Mouse (Mus musculus) heart, embryonic 16.5 days (tissue): ENCODE measurements around the gene Msh6. TPM values are rescaled to one million over a fixed set of nuclear protein-coding genes. Genes with fewer than 3 reads are reported as not detected.
"Not testable (repeated sequence)": the region's sequence is repeated elsewhere in the genome, so short reads cannot be mapped to it uniquely, and the experiment has no call there.

Experiments used
- ATAC-seq: fragments of 200-750 bp; cut with Nextera tagmentation; replicated peaks from 2 replicates; pipeline ENCODE4 v1.8.0; 2017; ENCODE audit warnings: moderate number of reproducible peaks; ENCODE audit not compliant: insufficient read depth, low FRiP score; ENCODE audit errors: extremely low read depth
- H3K27ac ChIP-seq: fragments of 300-500 bp; sonication (generic); 2 replicates; pipeline ENCODE4 v1.5.1; 2014; ENCODE audit warnings: mild to moderate bottlenecking, low read length, control low read depth, moderate library complexity
- H3K27me3 ChIP-seq: fragments of 300-500 bp; sonication (generic); 2 replicates; pipeline ENCODE4 v1.6.1; 2014; ENCODE audit warnings: low read length, mixed read lengths; ENCODE audit not compliant: control insufficient read depth, insufficient read depth
- H3K36me3 ChIP-seq: fragments of 300-500 bp; sonication (generic); 2 replicates; pipeline ENCODE4 v1.6.1; 2014; ENCODE audit not compliant: control insufficient read depth, insufficient read depth
- H3K4me1 ChIP-seq: fragments of 300-500 bp; sonication (generic); 2 replicates; pipeline ENCODE4 v1.6.1; 2014; ENCODE audit warnings: low read length, mixed read lengths; ENCODE audit not compliant: control insufficient read depth, insufficient read depth
- H3K4me2 ChIP-seq: fragments of 300-500 bp; sonication (generic); 2 replicates; pipeline ENCODE4 v1.6.1; 2014; ENCODE audit warnings: low read depth, mild to moderate bottlenecking, control low read depth, low read length
- H3K4me3 ChIP-seq: fragments of 300-500 bp; sonication (generic); 2 replicates; pipeline ENCODE4 v1.5.1; 2014; ENCODE audit warnings: mild to moderate bottlenecking, control low read depth, low read length
- H3K9ac ChIP-seq: fragments of 300-500 bp; sonication (generic); 2 replicates; pipeline ENCODE4 v1.6.1; 2014; ENCODE audit warnings: low read length, control low read depth
- H3K9me3 ChIP-seq: fragments of 300-500 bp; sonication (generic); replicated peaks from 2 replicates; pipeline ENCODE4 v1.6.1; 2016; ENCODE audit warnings: low read length; ENCODE audit not compliant: control insufficient read depth
- WGBS: fragments of 180-500 bp; shearing (Covaris S2); extraction: QIAGEN DNeasy Blood & Tissue Kit; methylation state at CpG from one replicate; pipeline ENCODE4 v1.1.7; 2014; 5-methylcytosine and 5-hydroxymethylcytosine counted together
- polyA plus RNA-seq: library from polyadenylated mRNA; unstranded; fragments of >200 nt; fragmentation: Nextera tagmentation; extraction: Ambion mirVana; gene quantifications from 2 replicates; pipeline ENCODE4 v1.2.1, GENCODE M21; 2015

The Msh6 gene
- 26.6 and 29.2 TPM in 2 replicates for polyA plus RNA-seq

DNA sequence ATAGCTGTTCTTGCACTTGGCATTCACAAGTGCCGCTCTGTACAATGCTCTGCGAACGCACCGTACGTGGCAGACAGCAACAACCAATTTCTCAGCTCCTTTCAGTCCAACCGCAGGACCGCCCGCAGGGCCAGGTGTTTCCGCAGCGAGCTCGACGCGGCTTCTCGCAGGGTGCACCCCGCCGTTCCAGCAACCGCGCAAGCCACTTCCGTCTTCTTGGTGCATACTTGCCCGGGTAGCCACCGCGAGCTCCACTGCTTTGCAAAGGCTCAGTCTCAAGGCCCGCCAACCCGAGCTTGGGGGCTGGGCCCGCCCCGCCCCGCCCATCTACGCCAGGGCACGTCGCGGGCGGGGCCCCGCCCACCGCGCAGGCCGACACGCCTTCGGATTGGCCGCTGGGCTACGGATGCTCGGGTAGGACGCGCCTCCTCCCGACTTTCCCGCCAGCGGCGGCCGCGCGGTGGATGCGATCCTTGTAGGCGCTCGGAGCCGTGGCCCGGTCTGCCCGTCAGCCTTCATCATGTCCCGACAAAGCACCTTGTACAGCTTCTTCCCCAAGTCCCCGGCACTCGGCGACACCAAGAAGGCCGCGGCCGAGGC, at the start of gene Msh6:
Msh6 (plus strand) TSS at position 434 of the 600 bp plus-strand sequence.
- H3K4me2 ChIP-seq, result peak within 1 kb of the TSS; percentile 82
- ATAC-seq, result peak; percentile 99
- under 1% methylated on average over 63 of the region's 63 CpGs for WGBS
- H3K27ac ChIP-seq, result peak within 1 kb of the TSS; percentile 85
- no peaks in the 10 kb centered on the region for H3K36me3 ChIP-seq
- H3K4me3 ChIP-seq, result peak within 1 kb of the TSS; percentile 85
- no peaks in the 10 kb centered on the region for H3K27me3 ChIP-seq
- peak within 1 kb of the TSS; percentile 86 for H3K9ac ChIP-seq
- H3K9me3 ChIP-seq, result no peaks in the 10 kb centered on the region
- H3K4me1 ChIP-seq, result peaks cover 15% of the 10 kb centered on the region

DNA sequence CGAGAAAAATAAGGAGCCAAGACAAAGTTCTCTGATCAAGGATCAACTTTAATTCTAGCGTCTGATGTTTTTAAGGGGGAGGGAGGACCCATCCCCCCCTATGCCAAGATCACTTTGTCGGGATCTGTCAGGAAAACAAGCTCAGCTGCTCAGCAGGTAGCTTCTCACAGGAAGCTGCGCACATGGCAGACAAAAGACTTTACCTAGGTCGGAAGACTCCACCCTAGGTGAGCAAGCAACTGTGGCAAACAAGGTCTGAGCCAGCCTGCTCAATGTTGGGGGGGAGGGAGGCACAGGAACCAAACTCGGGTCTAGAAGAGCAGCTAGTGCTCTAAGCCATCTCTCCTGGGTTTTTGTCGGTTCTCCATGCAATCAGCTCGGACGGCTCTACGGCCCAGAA, 40.5 kb upstream of the Msh6 start:
- Histone ChIP-seq H3K4me2 (no peak overlapping the region), H3K27me3 (no peaks in the 10 kb centered on the region), H3K36me3 (no peaks in the 10 kb centered on the region), H3K4me3 (no peak overlapping the region), H3K9me3 (no peaks in the 10 kb centered on the region; the same call in 1 of the 2 replicates), H3K27ac (no peak overlapping the region), H3K9ac (no peak overlapping the region), H3K4me1 (no peaks in the 10 kb centered on the region)
- no peak for ATAC-seq
- WGBS, result 75% methylated on average over 10 of the region's 10 CpGs

DNA sequence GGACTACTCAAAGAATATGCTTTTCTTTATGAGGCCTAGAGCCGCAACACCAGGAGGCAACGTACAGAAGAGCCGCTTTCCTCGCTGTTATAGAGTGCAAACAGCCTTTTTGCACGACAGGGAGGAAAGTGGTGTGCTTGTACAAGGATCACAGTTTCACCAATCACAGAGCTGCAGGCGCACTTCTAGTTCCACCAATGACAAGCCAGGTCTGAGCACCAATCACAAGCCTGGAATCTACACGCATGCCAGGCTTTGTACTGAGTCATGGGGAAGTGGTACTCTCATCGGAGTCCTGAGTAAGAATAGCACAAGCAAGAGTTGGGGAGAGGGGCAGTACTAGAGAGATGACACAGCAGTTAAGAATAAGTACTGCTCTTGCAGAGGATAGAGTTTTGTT, 40.1 kb upstream of the Msh6 start:
- ATAC-seq, result no peak
- no peaks in the 10 kb centered on the region; the same call in 1 of the 2 replicates for H3K9me3 ChIP-seq

DNA sequence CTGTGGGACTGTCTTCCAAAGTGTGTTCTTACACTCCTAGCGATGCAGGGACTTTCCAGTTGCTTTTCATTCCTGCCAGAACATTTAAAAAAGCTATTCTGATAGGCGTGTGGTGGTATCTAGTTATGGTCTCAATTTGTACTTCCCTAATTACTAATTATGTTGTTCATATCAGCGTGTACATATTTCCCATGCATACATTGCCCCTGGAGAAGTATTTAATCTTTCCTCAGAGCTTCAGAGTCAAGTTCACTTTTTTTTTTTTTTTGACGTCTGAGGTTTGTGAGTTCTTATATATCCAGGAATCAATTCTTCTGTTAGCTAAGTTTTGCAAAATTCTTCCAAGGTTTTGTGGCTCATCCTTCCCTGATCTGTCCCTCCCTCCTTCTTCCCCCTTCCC, 38.7 kb upstream of the Msh6 start:
- Histone ChIP-seq H3K36me3 (no peaks in the 10 kb centered on the region), H3K9ac (no peak overlapping the region), H3K4me1 (no peaks in the 10 kb centered on the region), H3K27me3 (no peaks in the 10 kb centered on the region), H3K9me3 (no peaks in the 10 kb centered on the region; the same call in 1 of the 2 replicates), H3K27ac (no peak overlapping the region), H3K4me2 (no peak overlapping the region), H3K4me3 (no peak overlapping the region)
- 86% methylated on average over 4 of the region's 4 CpGs for WGBS
- ATAC-seq, result no peak

More for the DNA sequence above, 40.1 kb upstream of the Msh6 start:
- no peak overlapping the region for H3K9ac ChIP-seq
- H3K4me3 ChIP-seq, result no peak overlapping the region
- H3K4me2 ChIP-seq, result no peak overlapping the region
- no peaks in the 10 kb centered on the region for H3K4me1 ChIP-seq
- H3K36me3 ChIP-seq, result no peaks in the 10 kb centered on the region
- no peak overlapping the region for H3K27ac ChIP-seq
- H3K27me3 ChIP-seq, result no peaks in the 10 kb centered on the region
- 76% methylated on average over 8 of the region's 8 CpGs for WGBS

DNA sequence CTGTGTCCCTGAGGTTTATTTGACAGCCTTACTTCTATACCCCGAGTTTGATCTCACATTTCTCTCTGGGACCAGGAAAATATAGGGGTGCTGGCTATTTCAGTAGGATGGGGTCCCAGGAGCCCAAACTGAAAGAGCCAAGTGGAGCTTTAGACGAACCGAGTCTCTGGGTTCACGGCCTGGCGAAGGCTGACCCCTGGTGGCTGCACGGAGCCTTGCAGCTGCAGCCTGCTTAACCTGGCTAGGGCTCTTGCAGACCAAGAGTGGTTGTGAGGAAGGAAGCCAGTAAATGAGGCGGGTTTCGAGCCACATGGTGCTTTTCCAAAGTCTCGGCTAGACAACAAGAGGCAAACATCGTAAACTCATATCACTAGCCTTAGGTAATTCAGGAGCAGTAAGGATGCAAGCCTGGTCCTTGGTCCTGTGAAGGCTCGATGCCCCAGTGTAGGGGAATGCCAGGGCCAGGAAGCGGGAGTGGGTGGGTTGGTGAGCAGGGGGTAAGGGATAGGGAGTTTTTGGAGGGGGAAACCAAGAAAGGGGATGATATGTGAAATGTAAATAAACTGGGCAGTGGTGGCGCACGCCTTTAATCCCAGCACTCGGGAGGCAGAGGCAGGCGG, 25.8 kb upstream of the Msh6 start:
- 0 out of 2 replicates have a peak, but pooled peaks have one; percentile 37 for ATAC-seq
- H3K27ac ChIP-seq, result no peak overlapping the region
- no peak overlapping the region for H3K9ac ChIP-seq
- no peaks in the 10 kb centered on the region for H3K27me3 ChIP-seq
- no peaks in the 10 kb centered on the region for H3K36me3 ChIP-seq
- no peak overlapping the region for H3K4me3 ChIP-seq
- H3K4me1 ChIP-seq, result no peaks in the 10 kb centered on the region
- WGBS, result 39% methylated on average over 16 of the region's 16 CpGs
- H3K9me3 ChIP-seq, result no peaks in the 10 kb centered on the region
- no peak overlapping the region for H3K4me2 ChIP-seq

DNA sequence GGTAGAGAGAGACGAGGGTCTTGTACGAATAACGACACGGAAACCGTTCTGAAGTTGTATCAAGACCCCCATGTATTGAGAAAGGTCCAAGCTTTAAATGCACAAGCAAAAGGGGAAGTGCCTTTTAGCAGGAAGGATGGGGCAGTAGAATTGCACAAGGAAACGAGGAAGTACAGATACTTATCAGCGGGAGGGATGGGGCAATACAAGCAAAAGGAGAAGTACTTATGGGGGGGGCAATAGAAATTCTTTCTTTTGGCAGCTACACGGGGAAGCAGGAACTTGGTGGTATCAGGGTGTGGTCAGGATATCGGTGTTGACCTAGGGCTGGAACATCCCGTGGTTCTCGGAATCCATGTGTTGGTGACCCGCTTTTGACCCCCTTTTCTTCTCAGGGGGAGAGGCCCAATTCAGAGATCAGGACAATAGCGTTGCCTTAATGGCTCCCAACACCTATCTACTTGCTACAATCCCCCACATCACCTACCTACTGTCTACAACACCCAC, 20.2 kb upstream of the Msh6 start:
- not testable (repeated sequence) for H3K4me1 ChIP-seq, H3K9me3 ChIP-seq, H3K27me3 ChIP-seq, H3K4me3 ChIP-seq, H3K9ac ChIP-seq, H3K36me3 ChIP-seq, H3K4me2 ChIP-seq, H3K27ac ChIP-seq, ATAC-seq
- 80% methylated on average over 12 of the region's 13 CpGs for WGBS

DNA sequence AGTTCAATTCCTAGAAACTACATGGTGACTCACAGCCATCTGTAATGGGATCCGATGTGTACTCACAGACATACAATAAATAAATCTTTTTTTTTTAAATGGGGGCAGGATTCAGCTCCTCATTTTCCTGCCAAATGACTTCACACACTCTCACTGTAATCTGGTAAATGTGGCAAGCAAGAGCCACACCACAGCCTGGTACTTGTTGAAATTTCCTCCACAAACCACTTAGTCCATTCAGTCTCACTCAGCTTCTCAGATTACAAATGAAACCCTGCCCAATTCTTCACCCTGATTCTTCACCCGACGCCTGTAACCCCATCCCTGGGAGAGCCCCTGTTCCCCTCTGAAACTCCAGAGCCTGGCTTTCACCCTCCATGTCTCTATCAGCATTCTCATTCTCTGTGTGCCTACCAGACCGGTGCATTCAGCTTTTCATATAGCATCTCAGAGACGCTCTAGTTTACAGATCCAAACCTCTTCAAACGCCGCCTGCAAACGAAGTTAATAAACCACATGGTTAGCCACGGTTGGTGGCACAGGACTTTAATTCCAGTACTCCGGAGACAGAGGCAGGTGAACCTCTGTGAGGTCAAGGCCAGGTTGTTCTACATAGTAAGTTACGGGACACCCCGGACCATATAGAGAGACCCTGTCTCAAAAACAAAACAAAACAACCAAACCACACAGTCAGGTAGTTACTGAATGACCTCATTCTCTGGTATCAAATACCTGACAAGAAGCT, 17.6 kb upstream of the Msh6 start:
- Histone ChIP-seq H3K9me3 (no peaks in the 10 kb centered on the region; the same call in 1 of the 2 replicates), H3K27me3 (no peaks in the 10 kb centered on the region), H3K36me3 (no peaks in the 10 kb centered on the region), H3K4me1 (no peaks in the 10 kb centered on the region), H3K4me3 (no peak overlapping the region), H3K4me2 (no peak overlapping the region), H3K27ac (no peak overlapping the region), H3K9ac (no peak overlapping the region)
- 71% methylated on average over 12 of the region's 12 CpGs for WGBS
- ATAC-seq, result no peak

DNA sequence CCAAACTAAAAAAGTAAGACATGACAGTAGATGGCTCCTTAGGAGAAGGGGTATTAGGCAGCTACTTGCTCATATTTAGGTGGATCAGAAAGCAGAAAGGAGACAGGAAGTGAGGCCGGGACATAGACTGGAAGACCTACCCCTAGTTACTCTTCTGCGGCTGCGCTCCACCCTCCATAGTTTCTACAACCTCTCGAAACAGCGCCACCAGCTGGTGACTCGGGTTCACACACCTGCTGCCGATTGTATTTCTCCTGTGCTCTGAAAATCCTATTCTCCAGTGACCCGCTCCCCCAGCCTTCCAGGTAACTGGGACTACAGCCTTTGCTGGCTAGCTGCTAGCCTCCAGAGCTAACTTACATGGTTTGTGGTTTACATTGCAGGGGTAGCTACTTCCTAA, 16.6 kb upstream of the Msh6 start:
- H3K4me2 ChIP-seq, result no peak overlapping the region
- no peaks in the 10 kb centered on the region for H3K4me1 ChIP-seq
- no peaks in the 10 kb centered on the region; the same call in 1 of the 2 replicates for H3K9me3 ChIP-seq
- ATAC-seq, result no peak
- H3K36me3 ChIP-seq, result no peaks in the 10 kb centered on the region
- H3K27me3 ChIP-seq, result no peaks in the 10 kb centered on the region
- no peak overlapping the region for H3K27ac ChIP-seq
- 63% methylated on average over 8 of the region's 8 CpGs for WGBS
- H3K9ac ChIP-seq, result no peak overlapping the region
- H3K4me3 ChIP-seq, result no peak overlapping the region

DNA sequence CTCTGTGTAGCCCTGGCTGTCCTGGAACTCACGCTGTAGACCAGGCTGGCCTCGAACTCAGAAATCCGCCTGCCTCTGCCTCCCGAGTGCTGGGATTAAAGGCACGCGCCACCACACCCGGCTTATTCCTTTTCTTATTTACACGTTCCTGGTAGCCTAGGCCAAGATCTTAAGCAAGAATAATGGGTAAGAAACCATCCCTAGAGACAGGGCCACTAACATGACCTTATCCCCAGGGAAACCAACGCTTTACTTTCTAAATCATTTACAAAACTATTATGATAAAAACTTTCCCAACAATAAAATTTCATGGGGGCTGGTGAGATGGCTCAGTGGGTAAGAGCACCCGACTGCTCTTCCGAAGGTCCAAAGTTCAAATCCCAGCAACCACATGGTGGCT, 15.5 kb upstream of the Msh6 start:
- H3K27ac ChIP-seq, ATAC-seq, H3K36me3 ChIP-seq, H3K4me1 ChIP-seq, H3K9me3 ChIP-seq, H3K4me3 ChIP-seq, H3K9ac ChIP-seq, H3K4me2 ChIP-seq, H3K27me3 ChIP-seq: not testable (repeated sequence)
- WGBS, result 86% methylated on average over 11 of the region's 11 CpGs
